Mouse (Mus musculus) MEL (cell line): ENCODE measurements around the gene Tmprss13. TPM values are rescaled to one million over a fixed set of nuclear protein-coding genes. Genes with fewer than 3 reads are reported as not detected.

Source experiments
- DNase-seq: peaks from one replicate; pipeline ENCODE4 v3.0.0; 2011; ENCODE audit warnings: low read depth, low spot score
- H3K27ac ChIP-seq: 2 replicates; pipeline ENCODE4 v1.5.1; 2012; ENCODE audit warnings: low read depth, mild to moderate bottlenecking, control low read depth, low read length, moderate library complexity; ENCODE audit not compliant: control insufficient read depth
- H3K27me3 ChIP-seq, 2 experiments: fragments of 150-350 bp in 1 of 2; sonication (generic) in 1 of 2; 2 replicates each; pipeline ENCODE4 v1.6.1; 2012; ENCODE audit warnings: low read length in 2 of 2, mild to moderate bottlenecking in 2 of 2, improper control_type of control experiment in 1 of 2, moderate library complexity in 1 of 2; ENCODE audit not compliant: insufficient read depth in 2 of 2, control insufficient read depth in 1 of 2
- H3K36me3 ChIP-seq, 2 experiments: 2 replicates each; pipeline ENCODE4 v1.6.1; 2012 to 2014; ENCODE audit warnings: low read length in 2 of 2, improper control_type of control experiment in 1 of 2, inconsistent platforms in 1 of 2, mild to moderate bottlenecking in 1 of 2; ENCODE audit not compliant: insufficient read depth in 2 of 2, control insufficient read depth in 1 of 2
- H3K4me1 ChIP-seq, 2 experiments: fragments of 150-350 bp in 1 of 2; sonication (generic) in 1 of 2; 2 replicates each; pipeline ENCODE4 v1.6.1; 2012; ENCODE audit warnings: low read length in 2 of 2, improper control_type of control experiment in 1 of 2, mild to moderate bottlenecking in 1 of 2; ENCODE audit not compliant: insufficient read depth in 2 of 2, control insufficient read depth in 1 of 2
- H3K4me3 ChIP-seq, 2 experiments: fragments of 150-350 bp in 1 of 2; sonication (generic) in 1 of 2; 2 replicates each; pipeline ENCODE4 v1.5.1; 2012; ENCODE audit warnings: low read depth in 2 of 2, low read length in 2 of 2, mild to moderate bottlenecking in 2 of 2, moderate library complexity in 2 of 2, control low read depth in 1 of 2, improper control_type of control experiment in 1 of 2; ENCODE audit not compliant: control insufficient read depth in 1 of 2, insufficient read depth in 1 of 2
- H3K79me2 ChIP-seq: 2 replicates; pipeline ENCODE4 v1.6.1; 2012; ENCODE audit warnings: mild to moderate bottlenecking, low read length, moderate library complexity; ENCODE audit not compliant: control insufficient read depth, poor library complexity, insufficient read depth
- H3K9ac ChIP-seq: 2 replicates; pipeline ENCODE4 v1.6.1; 2012; ENCODE audit warnings: low read depth, mild to moderate bottlenecking, control low read depth, low read length, moderate library complexity; ENCODE audit not compliant: control insufficient read depth, poor library complexity, severe bottlenecking
- H3K9me3 ChIP-seq: fragments of 150-350 bp; sonication (generic); replicated peaks from 2 replicates; pipeline ENCODE4 v1.6.1; 2012; ENCODE audit warnings: mild to moderate bottlenecking, low read length, improper control_type of control experiment, moderate library complexity; ENCODE audit not compliant: insufficient read depth
- BHLHE40 ChIP-seq: IDR thresholded peaks from 2 replicates; pipeline ENCODE4 v1.6.1; 2012; ENCODE audit warnings: low read depth, mild to moderate bottlenecking, inconsistent platforms, low read length, improper control_type of control experiment, borderline replicate concordance
- CHD1 ChIP-seq: IDR thresholded peaks from 2 replicates; pipeline ENCODE4 v1.6.1; 2012; ENCODE audit warnings: low read depth, mild to moderate bottlenecking, inconsistent platforms, low read length, improper control_type of control experiment
- CHD2 ChIP-seq: IDR thresholded peaks from 2 replicates; pipeline ENCODE4 v1.6.1; 2011; ENCODE audit warnings: low read length, improper control_type of control experiment
- CTCF ChIP-seq, 3 experiments: IDR thresholded peaks in 2 of 3; conservative IDR thresholded peaks in 1 of 3; 2 replicates each; pipeline ENCODE4 v1.5.1; 2011 to 2012; ENCODE audit warnings: low read length in 3 of 3, low read depth in 2 of 3, mild to moderate bottlenecking in 2 of 3, improper control_type of control experiment in 1 of 3, inconsistent platforms in 1 of 3, mixed read lengths in 1 of 3, moderate library complexity in 1 of 3; ENCODE audit not compliant: control insufficient read depth in 1 of 3, insufficient read depth in 1 of 3, poor library complexity in 1 of 3, severe bottlenecking in 1 of 3
- EP300 ChIP-seq, 2 experiments: IDR thresholded peaks; 2 replicates each; pipeline ENCODE4 v1.6.1; 2011; ENCODE audit warnings: improper control_type of control experiment in 2 of 2, low read length in 2 of 2, low read depth in 1 of 2, mild to moderate bottlenecking in 1 of 2
- ETS1 ChIP-seq: IDR thresholded peaks from 2 replicates; pipeline ENCODE4 v1.6.1; 2012; ENCODE audit warnings: low read depth, mild to moderate bottlenecking, inconsistent platforms, low read length, improper control_type of control experiment, moderate library complexity
- GABPA ChIP-seq: IDR thresholded peaks from 2 replicates; pipeline ENCODE4 v1.6.1; 2012; ENCODE audit warnings: low read depth, mild to moderate bottlenecking, inconsistent platforms, low read length, improper control_type of control experiment, moderate library complexity
- JUND ChIP-seq: IDR thresholded peaks from 2 replicates; pipeline ENCODE4 v1.6.1; 2011; ENCODE audit warnings: low read depth, mild to moderate bottlenecking, improper control_type of control experiment, low read length
- KAT2A ChIP-seq: conservative IDR thresholded peaks from 2 replicates; pipeline ENCODE4 v1.6.1; 2012; ENCODE audit warnings: low read depth, low read length, improper control_type of control experiment, inconsistent platforms
- MAFK ChIP-seq: IDR thresholded peaks from 2 replicates; pipeline ENCODE4 v1.6.1; 2011; ENCODE audit warnings: low read depth, mild to moderate bottlenecking, low read length, improper control_type of control experiment, borderline replicate concordance
- MAX ChIP-seq: IDR thresholded peaks from 2 replicates; pipeline ENCODE4 v1.6.1; 2011; ENCODE audit warnings: low read length, improper control_type of control experiment
- MAZ ChIP-seq: IDR thresholded peaks from 2 replicates; pipeline ENCODE4 v1.6.1; 2012; ENCODE audit warnings: low read depth, mild to moderate bottlenecking, inconsistent platforms, low read length, improper control_type of control experiment
- MXI1 ChIP-seq: IDR thresholded peaks from 2 replicates; pipeline ENCODE4 v1.6.1; 2011; ENCODE audit warnings: mild to moderate bottlenecking, low read depth, low read length, improper control_type of control experiment
- MYB ChIP-seq: IDR thresholded peaks from 2 replicates; pipeline ENCODE4 v1.6.1; 2011; ENCODE audit warnings: mild to moderate bottlenecking, low read depth, low read length, improper control_type of control experiment
- NELFE ChIP-seq: IDR thresholded peaks from 2 replicates; pipeline ENCODE4 v1.6.1; 2011; ENCODE audit warnings: low read depth, low read length, improper control_type of control experiment
- SIN3A ChIP-seq: IDR thresholded peaks from 2 replicates; pipeline ENCODE4 v1.6.1; 2012; ENCODE audit warnings: low read length, improper control_type of control experiment, inconsistent platforms
- SMC3 ChIP-seq: IDR thresholded peaks from 2 replicates; pipeline ENCODE4 v1.6.1; 2011; ENCODE audit warnings: low read depth, low read length, improper control_type of control experiment
- TAL1 ChIP-seq: IDR thresholded peaks from 2 replicates; pipeline ENCODE4 v1.6.1; 2012; ENCODE audit warnings: mild to moderate bottlenecking, inconsistent platforms, low read length, moderate library complexity, mixed read lengths
- TCF12 ChIP-seq: IDR thresholded peaks from 2 replicates; pipeline ENCODE4 v1.6.1; 2014; ENCODE audit warnings: low read depth, mild to moderate bottlenecking, inconsistent platforms, low read length, improper control_type of control experiment, moderate library complexity
- USF2 ChIP-seq, 2 experiments: IDR thresholded peaks; 2 replicates each; pipeline ENCODE4 v1.6.1; 2011 to 2012; ENCODE audit warnings: improper control_type of control experiment in 2 of 2, low read length in 2 of 2, borderline replicate concordance in 1 of 2, inconsistent platforms in 1 of 2, low read depth in 1 of 2, mild to moderate bottlenecking in 1 of 2; ENCODE audit not compliant: insufficient read depth in 1 of 2
- ZKSCAN1 ChIP-seq: IDR thresholded peaks from 2 replicates; pipeline ENCODE4 v1.6.1; 2012; ENCODE audit warnings: low read depth, mild to moderate bottlenecking, inconsistent platforms, low read length, improper control_type of control experiment, moderate library complexity
- ZMIZ1 ChIP-seq: IDR thresholded peaks from 2 replicates; pipeline ENCODE4 v1.6.1; 2012; ENCODE audit warnings: low read depth, mild to moderate bottlenecking, inconsistent platforms, low read length, improper control_type of control experiment, moderate library complexity
- ZNF384 ChIP-seq: IDR thresholded peaks from 2 replicates; pipeline ENCODE4 v1.6.1; 2012; ENCODE audit warnings: low read depth, mild to moderate bottlenecking, inconsistent platforms, low read length, improper control_type of control experiment
- polyA plus RNA-seq, 2 experiments: library from polyadenylated mRNA; stranded (reverse) in 1 of 2; unstranded in 1 of 2; fragments of >175 nt in 1 of 2; fragments of >200 nt in 1 of 2; gene quantifications; 2 replicates each; pipeline versions ENCODE4 v1.2.1 to v1.2.4; 2012; ENCODE audit warnings: low replicate concordance in 2 of 2, low read depth in 1 of 2; ENCODE audit not compliant: insufficient read length in 2 of 2, insufficient read depth in 1 of 2, missing spikeins in 1 of 2
- total RNA-seq: library from RNA; depleted of rRNA; stranded (reverse); fragments of 300-350 nt; gene quantifications from 2 replicates; pipeline ENCODE4 v1.2.3, GENCODE M21; 2012

The Tmprss13 gene
- total and polyA plus RNA-seq, 3 experiments, result not detected

- Histone ChIP-seq H3K9me3 (no peaks in the 10 kb centered on the region), H3K79me2 (no peaks in the 10 kb centered on the region), H3K27ac (no peak overlapping the region), H3K9ac (no peak overlapping the region), H3K36me3 (no peaks in the 10 kb centered on the region), H3K4me3 (no peak overlapping the region), H3K27me3 (peaks cover 0 to 3% of the 10 kb centered on the region in 2 experiments; a peak in 3 of 4 replicates), H3K4me1 (no peaks in the 10 kb centered on the region)
- TF ChIP-seq GABPA, result no peak
- no peak for TF ChIP-seq KAT2A
- no peak for TF ChIP-seq MAFK
- TF ChIP-seq ZKSCAN1, result no peak
- no peak for TF ChIP-seq MAZ
- no peak for DNase-seq
Measured at GRCm38 (mm10) chr9:45380411-45381251, 61.7 kb downstream of the Tmprss13 start.

DNA sequence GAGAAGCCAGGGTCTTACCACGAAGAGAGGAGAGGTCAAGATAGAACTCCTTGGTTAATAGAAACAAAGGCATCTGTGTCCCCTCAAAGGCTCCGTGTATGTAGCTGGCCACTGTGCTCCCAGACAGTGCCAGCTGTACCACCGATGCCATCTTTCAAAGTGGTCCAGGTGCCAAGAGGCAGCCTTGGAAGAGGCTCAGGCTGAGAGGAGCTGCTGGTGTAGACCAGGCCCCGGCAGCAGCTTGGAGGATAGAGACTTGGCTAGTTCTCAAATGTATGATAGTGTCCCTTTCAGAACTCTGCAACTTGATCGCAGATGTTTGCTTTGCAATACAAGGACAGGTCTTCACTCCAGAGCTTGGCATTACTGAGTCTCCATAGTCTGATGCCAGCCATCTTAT is 63.4 kb downstream of the Tmprss13 start:
- Histone ChIP-seq H3K27me3 (peaks cover 0 to 3% of the 10 kb centered on the region in 2 experiments; a peak in 3 of 4 replicates), H3K27ac (no peak overlapping the region), H3K9me3 (no peaks in the 10 kb centered on the region), H3K4me1 (no peaks in the 10 kb centered on the region), H3K9ac (no peak overlapping the region), H3K36me3 (0 out of 4 replicates have a peak, but pooled peaks cover 0 to 2% of the 10 kb centered on the region in 2 experiments), H3K4me3 (no peak overlapping the region), H3K79me2 (no peaks in the 10 kb centered on the region)
- TF ChIP-seq TAL1 (no peak), MAX (no peak), EP300 (IDR thresholded peaks at IDR 0.05; ENCODE audit: low read depth in 1 of 2, low read length in 2 of 2) (no peak), USF2 (IDR thresholded peaks at IDR 0.05; ENCODE audit: borderline replicate concordance in 1 of 2, insufficient read depth in 1 of 2, low read depth in 1 of 2, low read length in 2 of 2) (no peak), BHLHE40 (no peak), NELFE (no peak), CHD1 (no peak), CHD2 (no peak), ZMIZ1 (no peak), ZNF384 (no peak), TCF12 (no peak), KAT2A (no peak), MXI1 (no peak), MAFK (no peak), SIN3A (no peak), ETS1 (no peak), JUND (no peak), MYB (no peak), CTCF (IDR thresholded peaks at IDR 0.05 in 2 of 3, conservative IDR thresholded peaks at IDR 0.05 in 1 of 3; ENCODE audit: control insufficient read depth in 1 of 3, insufficient read depth in 1 of 3, low read depth in 2 of 3, low read length in 3 of 3, poor library complexity in 1 of 3, severe bottlenecking in 1 of 3) (no peak), SMC3 (no peak)
- no peak for DNase-seq
